Mouse (Mus musculus): ENCODE measurements around the gene Pdia3. TPM values are rescaled to one million over a fixed set of nuclear protein-coding genes. Genes with fewer than 3 reads are reported as not detected.
"Not testable (repeated sequence)": the region's sequence is repeated elsewhere in the genome, so short reads cannot be mapped to it uniquely, and the experiment has no call there.

Gene Pdia3
- polyA plus RNA-seq, 1 experiment from 2014 or later: 923 TPM

DNA sequence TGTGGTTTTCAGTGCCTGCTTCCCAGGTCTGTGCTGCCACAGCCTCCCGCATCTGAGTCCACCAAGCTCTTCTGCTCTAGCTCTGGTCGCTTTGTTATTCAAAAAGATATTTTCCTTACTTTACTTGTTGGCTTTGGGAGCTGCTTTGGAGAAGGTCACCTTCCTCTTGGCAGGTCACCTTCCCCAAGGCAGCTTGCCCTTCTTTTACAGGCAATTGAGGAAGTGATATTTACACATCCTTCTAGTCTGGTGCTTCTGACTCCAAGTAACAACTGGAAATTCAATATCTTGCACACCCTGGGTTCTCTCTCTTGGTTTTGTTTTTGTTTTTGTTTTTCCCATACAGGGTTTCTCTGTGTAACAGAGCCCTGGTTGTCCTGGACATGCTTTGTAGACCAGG lies 70.8 kb downstream of the Pdia3 start:
- WGBS: 77% methylated on average over 2 of the region's 2 CpGs
- H3K9ac ChIP-seq; H3K27ac ChIP-seq; ATAC-seq (ENCODE audit: insufficient number of reproducible peaks, low FRiP score, low TSS enrichment, low read depth); H3K27me3 ChIP-seq; H3K36me3 ChIP-seq; H3K4me3 ChIP-seq; H3K4me1 ChIP-seq; H3K4me2 ChIP-seq; H3K9me3 ChIP-seq: not testable (repeated sequence)

Small RNAs within 50 kb of the gene (microRNA-seq; reads per million reads assigned to microRNA genes)
- not detected for gene Gm22953

Other genes with a start within 250 kb of the Pdia3 start
- 48.7 and 48.9 TPM in 2 replicates for gene Tubgcp4, start 243.1 kb upstream of the Pdia3 start, polyA plus RNA-seq (2015; fragmentation: Nextera tagmentation; extraction: Ambion mirVana)
- 9.3 and 10.1 TPM in 2 replicates for gene Zscan29, start 242.7 kb upstream of the Pdia3 start, polyA plus RNA-seq (2015; fragmentation: Nextera tagmentation; extraction: Ambion mirVana)
- 52.4 and 62.6 TPM in 2 replicates for gene Trp53bp1, start 142.4 kb upstream of the Pdia3 start, polyA plus RNA-seq (2015; fragmentation: Nextera tagmentation; extraction: Ambion mirVana)
- gene Map1a, start 124.2 kb upstream of the Pdia3 start, polyA plus RNA-seq (2015; fragmentation: Nextera tagmentation; extraction: Ambion mirVana): 3.8 and 3.9 TPM in 2 replicates
- 10.1 and 10.2 TPM in 2 replicates for gene Ppip5k1, start 58.4 kb upstream of the Pdia3 start, polyA plus RNA-seq (2015; fragmentation: Nextera tagmentation; extraction: Ambion mirVana)
- gene Ckmt1, start 56.1 kb upstream of the Pdia3 start, polyA plus RNA-seq (2015; fragmentation: Nextera tagmentation; extraction: Ambion mirVana): 40.0 and 40.1 TPM in 2 replicates
- gene Strc, start 26.6 kb upstream of the Pdia3 start, polyA plus RNA-seq (2015; fragmentation: Nextera tagmentation; extraction: Ambion mirVana): not detected in 2 replicates
- 2.0 and 2.3 TPM in 2 replicates for gene Catsper2, start within 50 bp of the Pdia3 start, polyA plus RNA-seq (2015; fragmentation: Nextera tagmentation; extraction: Ambion mirVana)
- gene Ell3, start 30.5 kb downstream of the Pdia3 start, polyA plus RNA-seq (2015; fragmentation: Nextera tagmentation; extraction: Ambion mirVana): 8.8 and 9.5 TPM in 2 replicates
- 552 and 557 TPM in 2 replicates for gene Serf2, start 35.4 kb downstream of the Pdia3 start, polyA plus RNA-seq (2015; fragmentation: Nextera tagmentation; extraction: Ambion mirVana)
- 116 and 126 TPM in 2 replicates for gene Hypk, start 39.5 kb downstream of the Pdia3 start, polyA plus RNA-seq (2015; fragmentation: Nextera tagmentation; extraction: Ambion mirVana)
- gene Serinc4, start 43.0 kb downstream of the Pdia3 start, polyA plus RNA-seq (2015; fragmentation: Nextera tagmentation; extraction: Ambion mirVana): 0.12 and 0.25 TPM in 2 replicates
- 61.3 and 64.4 TPM in 2 replicates for gene Mfap1b, start 60.3 kb downstream of the Pdia3 start, polyA plus RNA-seq (2015; fragmentation: Nextera tagmentation; extraction: Ambion mirVana)
- 29.0 and 29.2 TPM in 2 replicates for gene Mfap1a, start 92.9 kb downstream of the Pdia3 start, polyA plus RNA-seq (2015; fragmentation: Nextera tagmentation; extraction: Ambion mirVana)
- gene Wdr76, start 92.9 kb downstream of the Pdia3 start, polyA plus RNA-seq (2015; fragmentation: Nextera tagmentation; extraction: Ambion mirVana): 5.5 and 7.1 TPM in 2 replicates

Measured in limb, embryonic 15.5 days (tissue).